Mouse (Mus musculus): Measurements from ENCODE around the gene Kmt5c. TPM values are rescaled to one million over a fixed set of nuclear protein-coding genes. Genes with fewer than 3 reads are reported as not detected.

The Kmt5c gene
- polyA plus RNA-seq, 1 experiment from 2014 or later = 63.7 TPM

DNA sequence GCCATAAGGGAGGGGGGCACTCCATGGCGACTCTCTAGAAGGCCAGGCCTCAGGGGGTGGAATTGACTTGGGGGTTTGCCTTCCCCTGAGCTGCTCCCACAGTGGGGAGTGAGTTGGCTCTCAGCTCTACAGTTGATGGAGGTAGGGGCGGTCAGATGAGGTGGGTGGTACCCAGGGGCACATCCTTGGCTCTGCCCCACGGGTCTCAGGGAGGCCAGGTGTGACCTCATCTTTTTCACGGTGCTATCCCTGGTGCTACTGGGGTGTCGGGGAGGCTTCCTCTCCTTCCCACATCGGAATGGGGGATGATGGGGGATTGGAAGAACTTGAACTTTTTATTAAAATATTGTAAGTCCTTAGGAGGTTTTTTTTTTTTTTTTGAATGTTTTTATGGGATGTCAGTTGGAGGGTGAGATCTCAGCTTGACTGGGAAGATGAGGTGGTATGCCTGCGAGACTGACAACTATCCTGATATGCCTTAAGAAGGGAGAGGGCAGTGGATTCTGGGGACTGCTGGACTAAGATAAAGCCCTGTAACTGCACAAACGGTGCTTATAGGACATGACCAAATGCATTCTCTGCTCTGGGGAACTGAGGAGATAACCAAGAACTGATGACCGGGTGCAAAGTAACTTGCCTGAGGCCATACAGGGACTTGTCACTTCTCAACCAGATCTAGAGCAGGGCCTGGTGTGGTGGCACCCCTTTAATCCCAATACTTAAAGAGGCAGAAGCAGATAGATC, 7.4 kb downstream of the Kmt5c start:
- Histone ChIP-seq H3K4me3 (replicated peaks) (no peak overlapping the region), H3K9ac (no peak overlapping the region), H3K27ac (no peak overlapping the region), H3K36me3 (peaks cover 22% of the 10 kb centered on the region; the same call in 1 of the 2 replicates), H3K9me3 (no peaks in the 10 kb centered on the region), H3K27me3 (replicated peaks) (no peaks in the 10 kb centered on the region), H3K4me2 (replicated peaks) (no peak overlapping the region), H3K4me1 (replicated peaks) (peaks cover 19% of the 10 kb centered on the region)
- WGBS = 75% methylated on average over 9 of the region's 9 CpGs
- ATAC-seq = no peak

DNA sequence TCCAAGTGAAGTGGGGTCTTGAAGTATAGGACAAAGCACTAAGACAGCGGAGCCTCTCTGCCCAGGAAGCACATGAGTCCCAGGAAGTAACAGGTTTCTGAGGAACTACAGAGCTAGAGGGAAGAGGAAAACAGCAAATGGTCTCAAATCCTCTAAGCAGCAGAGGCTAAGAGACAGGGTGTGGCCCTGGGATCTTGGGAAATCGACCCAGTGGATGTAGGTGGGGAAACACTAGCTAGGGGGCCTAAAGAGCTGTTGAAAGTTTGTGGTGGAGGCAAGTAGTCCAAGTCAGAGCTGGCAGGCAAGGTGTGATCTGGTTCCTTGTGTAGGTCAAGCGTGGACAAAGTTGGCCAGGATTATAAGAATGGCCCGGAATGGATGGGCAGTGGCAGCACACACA, 8.4 kb downstream of the Kmt5c start:
- Histone ChIP-seq H3K9me3 (no peaks in the 10 kb centered on the region), H3K9ac (no peak overlapping the region), H3K4me1 (replicated peaks) (peaks cover 14% of the 10 kb centered on the region), H3K27ac (no peak overlapping the region), H3K4me2 (replicated peaks) (no peak overlapping the region), H3K36me3 (peaks cover 19% of the 10 kb centered on the region; the same call in 1 of the 2 replicates), H3K4me3 (replicated peaks) (no peak overlapping the region), H3K27me3 (replicated peaks) (no peaks in the 10 kb centered on the region)
- WGBS = 75% methylated on average over 4 of the region's 4 CpGs
- ATAC-seq = no peak

DNA sequence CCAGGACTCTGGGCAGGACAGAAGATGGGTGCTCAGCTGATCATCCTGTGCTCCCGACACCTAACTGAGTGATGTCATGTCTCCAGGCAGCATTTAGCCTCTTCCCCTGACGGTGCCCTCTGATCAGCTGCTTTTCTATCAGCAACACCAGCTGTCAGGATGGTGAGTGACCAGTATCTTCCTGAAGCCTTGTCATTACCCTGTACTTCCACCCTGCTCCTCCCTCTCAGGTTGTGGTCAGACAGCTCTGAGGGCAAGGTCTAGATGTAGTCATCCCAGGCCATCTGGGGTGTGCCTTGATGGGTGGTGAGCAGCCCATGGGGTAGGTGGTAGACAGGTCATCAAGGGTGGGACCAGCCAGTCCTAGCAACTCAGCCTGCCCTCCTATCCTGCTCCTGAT, 9.3 kb downstream of the Kmt5c start:
- no peak overlapping the region for H3K9ac ChIP-seq
- H3K4me1 ChIP-seq (replicated peaks) = peaks cover 14% of the 10 kb centered on the region
- no peaks in the 10 kb centered on the region for H3K9me3 ChIP-seq
- H3K27ac ChIP-seq = no peak overlapping the region
- no peak overlapping the region for H3K4me2 ChIP-seq (replicated peaks)
- 77% methylated on average over 2 of the region's 2 CpGs for WGBS
- no peak overlapping the region for H3K4me3 ChIP-seq (replicated peaks)
- peaks cover 17% of the 10 kb centered on the region; the same call in 1 of the 2 replicates for H3K36me3 ChIP-seq
- H3K27me3 ChIP-seq (replicated peaks) = no peaks in the 10 kb centered on the region
- ATAC-seq = no peak

DNA sequence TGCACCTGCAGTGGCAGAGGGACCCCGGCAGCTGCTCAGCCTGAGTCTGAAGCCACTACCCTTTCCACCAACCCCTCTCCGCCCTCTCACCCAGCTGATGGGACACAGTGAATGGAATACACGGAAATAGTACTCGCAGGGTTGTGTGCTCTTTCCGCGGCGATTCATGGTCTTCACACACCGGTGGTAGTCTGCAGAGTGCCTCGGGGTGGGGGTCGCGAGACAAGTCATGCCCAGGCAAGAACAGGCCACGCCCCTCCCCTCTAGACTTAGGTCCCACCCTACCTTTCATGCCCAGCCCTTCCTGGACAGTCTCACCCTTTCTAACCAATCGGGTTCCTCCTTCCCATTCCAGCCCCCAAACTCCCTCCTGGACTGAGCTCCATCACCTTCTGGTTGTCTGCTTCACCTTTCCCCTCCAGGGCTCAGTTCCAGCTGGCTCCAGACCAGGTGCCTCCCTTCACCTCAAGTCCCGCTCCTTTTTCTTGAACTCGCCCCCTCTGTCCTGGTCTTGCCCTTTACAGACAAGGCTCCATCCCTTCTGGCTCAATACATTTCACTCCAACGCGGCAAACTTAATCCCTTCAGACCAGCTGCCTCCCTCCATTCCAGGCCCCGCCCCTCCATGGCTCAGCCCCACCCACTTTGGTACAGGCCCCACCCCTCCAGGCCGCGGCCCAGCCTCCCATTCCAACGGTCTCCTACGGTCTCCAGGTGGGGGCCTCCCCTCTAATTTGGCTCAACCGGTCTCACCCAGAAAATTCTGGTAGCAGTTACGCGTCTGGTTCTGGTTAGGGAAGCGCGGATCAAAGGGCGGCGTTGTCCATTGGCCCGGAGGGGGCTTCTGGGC, 12.3 kb downstream of the Kmt5c start:
- H3K36me3 ChIP-seq = 0 out of 2 replicates have a peak, but pooled peaks cover 2% of the 10 kb centered on the region
- peak overlapping the region; percentile 75 for H3K4me2 ChIP-seq (replicated peaks)
- WGBS = 3% methylated on average over 30 of the region's 30 CpGs
- peak overlapping the region; percentile 48; the same call in 1 of the 2 replicates for H3K27ac ChIP-seq
- ATAC-seq = peak; percentile 89
- H3K9ac ChIP-seq = peak overlapping the region; percentile 41; the same call in 1 of the 2 replicates
- peaks cover 14% of the 10 kb centered on the region for H3K4me1 ChIP-seq (replicated peaks)
- no peaks in the 10 kb centered on the region for H3K27me3 ChIP-seq (replicated peaks)
- peak overlapping the region; percentile 40 for H3K4me3 ChIP-seq (replicated peaks)
- no peaks in the 10 kb centered on the region for H3K9me3 ChIP-seq

DNA sequence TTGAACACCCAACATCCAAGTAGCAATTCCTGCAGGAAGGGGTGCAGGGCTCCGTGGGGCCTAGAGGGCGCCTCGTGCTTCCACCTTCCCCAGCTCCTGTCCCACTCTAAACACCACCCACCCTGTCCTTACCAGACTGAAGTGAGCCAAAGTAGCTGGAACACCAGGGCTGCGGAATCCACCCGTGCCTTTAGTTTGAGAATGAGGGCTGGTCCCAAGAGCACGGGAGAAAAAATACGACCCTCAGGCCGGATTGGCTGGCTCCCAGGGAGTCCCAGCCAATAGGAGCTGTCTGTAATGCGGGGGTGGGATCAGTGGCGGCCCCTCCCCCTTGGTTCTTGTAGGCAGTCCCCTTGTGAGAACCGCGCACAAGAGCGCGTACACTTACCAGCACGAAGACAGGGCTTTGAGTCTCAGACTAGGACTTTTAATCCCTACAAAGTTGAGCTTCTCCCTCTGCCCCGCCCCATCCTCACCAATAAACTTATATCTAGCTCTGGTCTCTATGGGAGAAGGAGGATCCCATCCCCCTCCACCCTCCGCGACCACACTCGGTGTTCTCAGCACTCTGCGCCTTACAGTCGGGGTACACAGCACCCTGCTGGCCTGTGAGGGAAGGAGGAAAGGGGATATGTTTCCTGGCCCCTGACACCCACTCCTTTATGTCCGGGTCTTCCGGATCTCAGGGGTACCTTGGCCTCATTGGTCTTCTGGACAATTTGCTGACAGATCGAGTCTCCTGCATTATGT, 13.1 kb downstream of the Kmt5c start, which contains the start of gene Cox6b2:
Cox6b2 (minus strand) TSS at position 274 of the 750 bp plus-strand sequence.
- peaks cover 14% of the 10 kb centered on the region for H3K4me1 ChIP-seq (replicated peaks)
- H3K4me3 ChIP-seq (replicated peaks) = peak within 1 kb of the TSS; percentile 40
- peak within 1 kb of the TSS; percentile 48; the same call in 1 of the 2 replicates for H3K27ac ChIP-seq
- H3K4me2 ChIP-seq (replicated peaks) = peak within 1 kb of the TSS; percentile 75
- 0 out of 2 replicates have a peak, but pooled peaks cover 2% of the 10 kb centered on the region for H3K36me3 ChIP-seq
- H3K9ac ChIP-seq = peak within 1 kb of the TSS; percentile 41
- H3K27me3 ChIP-seq (replicated peaks) = no peaks in the 10 kb centered on the region
- no peaks in the 10 kb centered on the region for H3K9me3 ChIP-seq
- 2% methylated on average over 24 of the region's 24 CpGs for WGBS
- peak; percentile 94 for ATAC-seq

DNA sequence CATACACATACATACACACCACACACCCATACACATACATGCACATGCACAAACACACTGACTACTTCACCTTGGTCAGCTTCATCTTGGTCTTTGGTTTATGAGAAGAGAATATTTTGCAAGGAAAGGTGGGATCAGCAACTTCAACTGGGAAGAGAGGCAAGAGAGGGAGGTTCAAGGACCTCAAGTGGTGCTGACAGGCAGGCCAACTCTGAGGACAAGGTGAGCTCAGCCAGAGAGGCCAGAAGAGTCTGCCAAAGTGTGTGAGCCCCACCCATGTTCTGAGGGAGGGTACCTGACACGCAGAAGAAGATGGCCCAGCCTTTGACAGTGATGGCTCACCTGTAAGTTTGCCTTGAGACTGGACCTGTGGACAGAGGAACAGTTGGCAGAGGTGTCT, 19.8 kb downstream of the Kmt5c start:
- H3K4me2 ChIP-seq (replicated peaks) = no peak overlapping the region
- ATAC-seq = no peak
- H3K9me3 ChIP-seq = no peaks in the 10 kb centered on the region
- no peak overlapping the region for H3K27ac ChIP-seq
- H3K27me3 ChIP-seq (replicated peaks) = no peaks in the 10 kb centered on the region
- H3K4me1 ChIP-seq (replicated peaks) = no peaks in the 10 kb centered on the region
- 29% methylated on average over 1 of the region's 1 CpGs for WGBS
- no peaks in the 10 kb centered on the region for H3K36me3 ChIP-seq
- no peak overlapping the region for H3K9ac ChIP-seq
- no peak overlapping the region for H3K4me3 ChIP-seq (replicated peaks)

DNA sequence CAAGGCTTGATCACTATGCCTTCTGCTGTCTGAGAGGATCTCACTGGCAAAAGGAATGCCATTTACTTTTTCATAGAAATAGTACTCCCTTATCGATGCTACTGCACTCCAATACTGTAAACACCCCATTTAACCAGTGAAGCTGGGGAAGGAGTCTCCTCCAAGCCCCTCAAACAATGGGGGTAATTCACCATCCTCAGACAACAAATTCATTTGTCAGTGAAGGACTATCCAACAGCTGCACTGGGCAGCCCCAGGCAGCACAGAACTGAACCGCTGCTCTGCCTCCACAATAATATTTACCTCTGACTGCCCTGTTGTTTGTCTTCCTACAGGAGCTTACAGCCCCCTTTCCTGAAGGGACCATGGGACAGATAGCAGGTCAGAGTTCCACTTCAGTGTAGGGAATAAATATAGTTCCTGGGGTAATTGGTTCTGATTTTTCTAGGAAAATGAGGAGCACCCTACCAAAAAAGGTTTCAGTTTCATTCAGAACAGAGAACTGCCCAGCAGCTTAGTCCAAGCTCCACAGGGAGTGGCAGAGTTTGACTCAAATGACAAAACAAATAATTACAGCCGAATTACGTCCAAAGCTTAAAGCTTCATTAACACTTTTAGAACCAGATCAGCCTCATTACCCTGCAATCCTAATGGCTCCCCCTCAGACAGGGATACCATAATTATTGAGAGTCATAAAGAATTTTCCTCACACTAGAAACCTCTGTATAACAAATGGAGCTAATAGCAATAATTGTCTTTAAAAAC, 25.2 kb downstream of the Kmt5c start:
- WGBS = 8% methylated on average over 4 of the region's 4 CpGs

DNA sequence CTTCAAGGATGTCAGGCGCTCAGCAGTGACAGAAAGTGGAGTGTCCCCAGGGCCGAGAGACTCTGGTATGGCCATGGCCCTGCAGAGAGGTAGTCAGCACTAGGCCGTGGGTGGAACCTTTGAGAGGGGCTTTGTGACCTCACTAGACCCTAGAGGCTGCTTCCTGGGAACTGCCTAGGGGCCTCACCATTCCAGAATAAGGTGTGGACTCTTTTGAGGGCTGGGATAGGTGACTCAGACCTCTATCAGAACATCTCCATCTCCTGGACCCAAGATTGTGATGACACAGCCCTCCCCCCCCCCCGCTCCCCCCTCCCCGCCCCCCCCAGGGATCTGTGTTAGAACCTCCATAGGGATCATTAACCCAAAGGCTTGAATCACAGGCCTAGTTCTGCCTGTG, 31.3 kb downstream of the Kmt5c start, which contains the start of gene Fam71e2:
Fam71e2 (minus strand) TSS at position 101 of the 400 bp plus-strand sequence.
- WGBS = 67% methylated on average over 3 of the region's 5 CpGs
- Histone ChIP-seq H3K36me3 (no peaks in the 10 kb centered on the region), H3K4me1 (replicated peaks) (no peaks in the 10 kb centered on the region), H3K4me2 (replicated peaks) (no peak within 1 kb of the TSS), H3K9ac (no peak within 1 kb of the TSS), H3K27ac (no peak within 1 kb of the TSS), H3K27me3 (replicated peaks) (peaks cover 11% of the 10 kb centered on the region), H3K4me3 (replicated peaks) (no peak within 1 kb of the TSS), H3K9me3 (no peaks in the 10 kb centered on the region)
- ATAC-seq = no peak

More for the DNA sequence above, 25.2 kb downstream of the Kmt5c start:
- Histone ChIP-seq H3K4me3 (replicated peaks) (no peak overlapping the region), H3K4me1 (replicated peaks) (no peaks in the 10 kb centered on the region), H3K27ac (no peak overlapping the region), H3K4me2 (replicated peaks) (no peak overlapping the region), H3K9ac (no peak overlapping the region), H3K36me3 (no peaks in the 10 kb centered on the region), H3K9me3 (no peaks in the 10 kb centered on the region), H3K27me3 (replicated peaks) (no peaks in the 10 kb centered on the region)
- no peak for ATAC-seq

DNA sequence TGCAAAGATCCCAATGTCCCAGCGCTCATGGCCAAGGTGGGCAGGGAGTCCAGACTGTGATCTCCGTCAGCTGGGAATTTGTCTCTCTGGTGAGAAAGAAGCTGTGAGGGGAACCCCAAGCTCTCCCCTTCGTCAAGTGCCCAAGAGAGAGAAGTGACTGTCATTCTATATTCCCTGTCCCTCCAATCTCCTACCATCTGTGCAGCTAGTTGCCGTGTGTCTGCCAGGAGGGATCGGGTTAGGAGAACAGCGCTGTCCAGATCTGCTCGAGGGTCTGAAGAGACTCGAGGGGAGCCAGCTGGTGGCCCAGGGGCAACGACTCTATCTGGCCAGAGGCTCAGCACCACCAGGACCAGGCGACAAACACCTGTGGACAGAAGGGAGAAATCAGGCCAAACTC, 36.2 kb downstream of the Kmt5c start:
- Histone ChIP-seq H3K9me3 (no peaks in the 10 kb centered on the region), H3K9ac (no peak overlapping the region), H3K4me3 (replicated peaks) (no peak overlapping the region), H3K27me3 (replicated peaks) (peaks cover 40% of the 10 kb centered on the region), H3K4me2 (replicated peaks) (no peak overlapping the region), H3K4me1 (replicated peaks) (peaks cover 17% of the 10 kb centered on the region), H3K27ac (no peak overlapping the region), H3K36me3 (no peaks in the 10 kb centered on the region)
- 55% methylated on average over 10 of the region's 10 CpGs for WGBS
- no peak for ATAC-seq

DNA sequence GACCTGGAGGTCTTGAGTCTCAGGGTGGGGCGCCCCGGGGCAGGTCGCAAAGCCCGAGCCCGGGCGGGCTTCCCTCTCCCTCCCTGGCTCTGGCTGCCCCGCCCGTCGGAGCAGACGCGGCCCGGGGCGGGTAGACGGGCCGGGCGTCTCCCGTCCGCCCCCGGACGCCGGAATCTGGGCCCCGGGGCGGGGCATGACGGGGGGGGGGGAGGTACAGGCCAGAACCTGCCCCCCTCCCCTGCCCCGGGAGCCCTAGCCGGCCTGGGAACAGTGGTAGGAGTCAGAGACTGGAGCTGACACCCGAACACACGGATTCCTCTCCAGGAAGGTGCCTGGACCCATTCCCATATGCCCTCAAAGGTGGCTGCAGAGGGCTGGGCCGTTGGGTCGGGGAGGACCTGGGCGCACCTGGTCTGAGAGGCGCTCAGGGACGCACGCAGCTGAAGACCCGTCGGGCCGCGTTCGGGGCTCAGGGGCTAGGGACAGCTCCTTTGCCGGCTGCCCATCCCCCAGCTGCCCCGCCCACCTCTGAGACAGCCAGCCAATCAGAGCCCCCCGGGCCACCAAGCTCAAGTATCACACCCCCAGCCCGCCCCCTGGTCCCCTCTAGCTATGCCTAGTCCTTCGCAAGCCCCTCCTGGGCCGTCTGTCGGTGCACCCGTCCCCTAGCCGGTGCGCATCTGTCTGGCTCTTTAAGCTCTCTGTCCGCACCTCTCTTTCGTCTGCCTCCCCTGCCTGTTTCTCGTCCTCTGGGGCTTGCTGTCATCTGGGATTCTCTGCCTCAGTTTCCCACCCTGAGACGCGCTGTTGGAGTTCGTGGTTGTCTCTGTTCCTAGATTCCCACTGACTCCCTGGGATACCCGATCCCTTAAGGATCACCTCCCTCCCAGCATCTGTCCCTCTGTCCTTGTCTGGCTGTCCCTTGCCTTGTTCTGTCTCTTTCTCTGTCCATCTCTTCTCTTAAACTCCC, 37.2 kb downstream of the Kmt5c start:
- Histone ChIP-seq H3K27me3 (replicated peaks) (peaks cover 40% of the 10 kb centered on the region), H3K4me3 (replicated peaks) (peak overlapping the region; percentile 36), H3K4me2 (replicated peaks) (peak overlapping the region; percentile 63), H3K9me3 (no peaks in the 10 kb centered on the region), H3K9ac (peak overlapping the region; percentile 33; the same call in 1 of the 2 replicates), H3K27ac (no peak overlapping the region), H3K36me3 (no peaks in the 10 kb centered on the region), H3K4me1 (replicated peaks) (peaks cover 20% of the 10 kb centered on the region)
- 1% methylated on average over 51 of the region's 56 CpGs for WGBS
- peak; percentile 69 for ATAC-seq
